1 mouse cellular context compared by ENCODE assay signal in genomic region chr9:65195982-65196737, GRCm38 (mm10).
A peak's percentile ranks its signal among the peaks of the same experiment; 100 is the strongest.
TF ChIP-seq lines count a peak whose summit lies in the region.

No protein-coding gene starts in this region.

TF ChIP-seq in CH12.LX, 34 proteins besides CTCF, POLR2A, EP300 and RAD21 (continued from another document):
- TF ChIP-seq GABPA (IDR thresholded peaks at IDR 0.05; ENCODE audit: insufficient replicate concordance, low read depth, low read length) (no peak), NELFE (IDR thresholded peaks at IDR 0.05; ENCODE audit: low read depth, low read length) (peak; percentile 98), JUND (conservative IDR thresholded peaks at IDR 0.05; ENCODE audit: low read depth, low read length) (peak; percentile 17), MAX (IDR thresholded peaks at IDR 0.05; ENCODE audit: low read length) (no peak; the same call in 1 of the 2 replicates), POLR2AphosphoS2 (IDR thresholded peaks at IDR 0.05; ENCODE audit: low read depth, low read length) (peak; percentile 100), MAZ (IDR thresholded peaks at IDR 0.05; ENCODE audit: low read depth, low read length) (peak; percentile 65), CHD1 (IDR thresholded peaks at IDR 0.05; ENCODE audit: low read depth, low read length) (no peak), CHD2 (IDR thresholded peaks at IDR 0.05; ENCODE audit: low read length) (peak; percentile 87), ELF1 (IDR thresholded peaks at IDR 0.05; ENCODE audit: low read depth, low read length) (no peak; the same call in 1 of the 2 replicates)
TF ChIP-seq in CH12.LX: peak in this region for 22.
